ENCODE assay signal across 8 mouse cellular contexts in the genomic region with DNA sequence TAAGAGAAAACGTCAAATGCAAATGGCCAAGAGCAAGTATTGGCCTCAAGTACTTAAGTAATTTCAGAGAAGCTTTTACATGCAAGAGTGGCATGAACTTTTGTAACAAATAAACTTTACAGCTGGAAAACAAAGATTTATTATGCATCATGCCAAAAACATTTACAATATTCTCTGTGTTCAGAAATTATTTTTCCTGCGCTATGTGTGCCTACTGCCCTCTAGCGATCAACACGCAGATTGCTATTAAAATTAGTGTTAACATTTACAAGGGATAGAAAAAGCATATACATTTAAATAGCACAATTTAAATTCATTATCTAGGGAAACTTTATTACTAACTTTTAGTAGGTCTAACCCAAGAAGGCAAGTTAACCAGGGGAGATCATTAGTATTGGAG. TPM values are rescaled to one million over a fixed set of nuclear protein-coding genes. Genes with fewer than 3 reads are reported as not detected.
DNase-seq lines count a peak whose midpoint lies in the region; ATAC-seq and TF ChIP-seq lines count a peak whose summit lies in the region.
"Had no signal": no experiment of that assay in that cellular context is flagged by ENCODE, and none has a peak within 500 bp of the region (broad histone marks: within the 10 kb centered on the region; RNA-seq: fewer than 3 reads in every experiment).

No protein-coding gene starts in this region.

- peaks cover 1% of the 10 kb centered on the region for H3K36me3 ChIP-seq in kidney, adult 2 months (ENCODE audit: control insufficient read depth, insufficient read depth, low read length)
- H3K36me3 ChIP-seq in G1E (replicated peaks), result peaks cover 23% of the 10 kb centered on the region

- no peaks in the 10 kb centered on the region for H3K9me3 ChIP-seq in G1E (replicated peaks)
- H3K9me3 ChIP-seq: heart, embryonic 13.5 days had no signal

- 19% methylated on average over 4 of the region's 4 CpGs for WGBS in kidney, adult 2 months

- TF ChIP-seq CTCF in kidney, adult 2 months (conservative IDR thresholded peaks at IDR 0.05; ENCODE audit: insufficient read depth, insufficient read length, low read depth, low read length), result 0 out of 2 replicates have a peak, but pooled peaks have one; percentile 23
- TF ChIP-seq CTCF in G1E (IDR thresholded peaks at IDR 0.05; ENCODE audit: low read depth, low read length), result no peak; the same call in 1 of the 2 replicates

- 0 out of 2 replicates have a peak, but pooled peaks have one; percentile 28 for ATAC-seq in G1E (ENCODE audit: extremely low read depth, insufficient number of reproducible peaks, low FRiP score, poor library complexity, severe bottlenecking)
- ATAC-seq in granulocyte monocyte progenitor cell, adult 5-6 weeks (replicated peaks; ENCODE audit: poor library complexity, severe bottlenecking), result peak; percentile 55; the same call in 1 of the 2 replicates

- no peak for TF ChIP-seq POLR2A in kidney, adult 2 months (IDR thresholded peaks at IDR 0.05; ENCODE audit: low read depth, low read length)

- no peaks in the 10 kb centered on the region for H3K27me3 ChIP-seq in kidney, adult 2 months (replicated peaks; ENCODE audit: control insufficient read depth, insufficient read depth, low read length)
- H3K27me3 ChIP-seq in G1E (ENCODE audit: insufficient read depth, low read length), result no peaks in the 10 kb centered on the region
- H3K27me3 ChIP-seq: heart, embryonic 13.5 days had no signal

- H3K4me3 ChIP-seq in kidney, adult 2 months (ENCODE audit: insufficient read depth, low read depth, low read length), result no peak overlapping the region
- no peak overlapping the region for H3K4me3 ChIP-seq in G1E (ENCODE audit: low read depth, low read length)
- H3K4me3 ChIP-seq: heart, embryonic 13.5 days had no signal

- H3K4me1 ChIP-seq in kidney, adult 2 months (ENCODE audit: control insufficient read depth, insufficient read depth, low read length), result no peaks in the 10 kb centered on the region
- peaks cover 2% of the 10 kb centered on the region; the same call in 1 of the 2 replicates for H3K4me1 ChIP-seq in G1E (ENCODE audit: insufficient read depth, low read depth, low read length)

- DNase-seq in kidney, adult 2 months, result peak; percentile 19
- DNase-seq in kidney, adult 9 months, result no peak
- DNase-seq in B cell, adult 2 months, result peak; percentile 17 to 24
- no peak for DNase-seq in G1E (ENCODE audit: low spot score)
- no peak for DNase-seq in right cerebral cortex, postnatal 14 days
- DNase-seq in adrenal gland, postnatal 4 days (ENCODE audit: low spot score in 2 of 2), result no peak

- H3K27ac ChIP-seq in kidney, adult 2 months (ENCODE audit: insufficient read depth, low read depth, low read length), result no peak overlapping the region
- H3K27ac ChIP-seq: heart, embryonic 13.5 days had no signal

RNA-seq across cellular contexts. Expression of gene Tspyl4, which starts 29.5 kb away (rescaled TPM):
- polyA plus RNA-seq in kidney, adult 2 months (2012; rRNA removed), result 7.6 and 8.2 TPM in 2 replicates
- total RNA-seq in G1E (2014; fragmentation: Nextera tagmentation) (0.53 and 0.60 TPM in 2 replicates), G1E (2017) (0.82 and 1.5 TPM in 2 replicates)
- polyA plus RNA-seq in G1E (2012), result 0.14 TPM in 2 replicates
- 0.62 TPM in 1 of 2 replicates, not detected in the other for total RNA-seq in granulocyte monocyte progenitor cell, adult 5-6 weeks (2014; fragmentation: Nextera tagmentation)
- total RNA-seq in granulocyte monocyte progenitor cell, adult 5-6 weeks (2017), result 0.34 and 2.0 TPM in 2 replicates
- total RNA-seq in adrenal gland, postnatal 4 days (2021), result 10 to 100 TPM; 24.7 to 29.1 TPM

RNA-seq across cellular contexts. Expression of gene Tspyl1, which starts 44.7 kb away (rescaled TPM):
- 26.0 and 28.3 TPM in 2 replicates for polyA plus RNA-seq in kidney, adult 2 months (2012; rRNA removed)
- total RNA-seq in G1E (2014; fragmentation: Nextera tagmentation) (37.0 and 41.1 TPM in 2 replicates), G1E (2017) (40.9 and 43.5 TPM in 2 replicates)
- 19.6 and 20.6 TPM in 2 replicates for polyA plus RNA-seq in G1E (2012)
- total RNA-seq in granulocyte monocyte progenitor cell, adult 5-6 weeks (2014; fragmentation: Nextera tagmentation), result 29.1 and 37.5 TPM in 2 replicates
- 40.8 and 41.4 TPM in 2 replicates for total RNA-seq in granulocyte monocyte progenitor cell, adult 5-6 weeks (2017)
- 10 to 100 TPM; 61.4 to 65.3 TPM for total RNA-seq in adrenal gland, postnatal 4 days (2021)

Comparison
In these comparisons a context has a peak if more than half of its experiments do, and no peak if none do; other contexts are left out.
1. DNase-seq: peak in kidney, adult 2 months (single experiment) and B cell, adult 2 months (2 of 2); none in kidney, adult 9 months (single experiment), G1E (single experiment), right cerebral cortex, postnatal 14 days (single experiment) and adrenal gland, postnatal 4 days (0 of 2).
2. RNA of gene Tspyl4, which starts 29.5 kb away (total RNA-seq): 24.7 to 29.1 TPM in adrenal gland, postnatal 4 days; 0.34 to 2.0 TPM in granulocyte monocyte progenitor cell, adult 5-6 weeks and 0.53 to 1.5 TPM in G1E; every median in the first group is over 4 times any median in the second.